Mouse (Mus musculus): ENCODE measurements around the gene Masp2.

Masp2 gene

DNA sequence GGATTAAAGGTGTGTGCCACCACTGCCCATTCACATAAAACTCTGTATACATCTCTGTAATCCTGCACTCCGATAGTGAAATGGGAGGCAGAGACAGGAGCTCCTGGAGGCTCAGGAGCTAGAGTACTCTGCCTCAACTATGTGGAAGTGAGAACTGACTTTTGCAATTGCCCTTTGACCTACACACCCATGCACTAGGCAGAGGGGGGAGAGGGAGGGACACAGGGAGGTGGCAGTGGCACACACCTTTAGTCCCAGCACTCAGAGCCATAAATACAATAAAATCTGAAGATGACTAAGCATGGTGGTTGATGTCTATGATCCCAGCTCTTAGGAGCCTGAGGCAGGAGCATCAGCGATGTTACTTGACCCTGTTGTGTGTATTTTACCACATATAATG, 37.1 kb downstream of the Masp2 start:
- no peak for DNase-seq (ENCODE audit: low read depth)

DNA sequence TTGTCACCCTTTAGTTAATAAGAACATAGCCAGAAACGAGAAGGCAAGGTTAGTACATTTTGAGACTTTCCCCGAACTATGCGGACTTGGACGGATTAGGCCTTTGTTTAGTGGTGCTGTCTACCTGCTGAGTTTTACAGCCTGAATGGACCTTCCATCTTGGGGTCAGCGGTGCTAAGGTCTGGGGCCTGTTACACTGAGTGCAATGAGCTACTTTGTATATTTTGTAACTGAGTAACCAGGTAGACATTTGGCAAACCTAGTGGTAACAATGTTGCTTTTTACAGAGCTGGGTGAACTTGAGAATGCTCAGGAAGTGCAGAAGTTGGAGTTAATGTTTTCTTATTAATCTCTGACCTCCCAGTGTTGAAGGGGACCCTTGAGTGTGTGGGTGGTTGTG, 38.8 kb downstream of the Masp2 start:
- no peak for DNase-seq (ENCODE audit: low read depth)

DNA sequence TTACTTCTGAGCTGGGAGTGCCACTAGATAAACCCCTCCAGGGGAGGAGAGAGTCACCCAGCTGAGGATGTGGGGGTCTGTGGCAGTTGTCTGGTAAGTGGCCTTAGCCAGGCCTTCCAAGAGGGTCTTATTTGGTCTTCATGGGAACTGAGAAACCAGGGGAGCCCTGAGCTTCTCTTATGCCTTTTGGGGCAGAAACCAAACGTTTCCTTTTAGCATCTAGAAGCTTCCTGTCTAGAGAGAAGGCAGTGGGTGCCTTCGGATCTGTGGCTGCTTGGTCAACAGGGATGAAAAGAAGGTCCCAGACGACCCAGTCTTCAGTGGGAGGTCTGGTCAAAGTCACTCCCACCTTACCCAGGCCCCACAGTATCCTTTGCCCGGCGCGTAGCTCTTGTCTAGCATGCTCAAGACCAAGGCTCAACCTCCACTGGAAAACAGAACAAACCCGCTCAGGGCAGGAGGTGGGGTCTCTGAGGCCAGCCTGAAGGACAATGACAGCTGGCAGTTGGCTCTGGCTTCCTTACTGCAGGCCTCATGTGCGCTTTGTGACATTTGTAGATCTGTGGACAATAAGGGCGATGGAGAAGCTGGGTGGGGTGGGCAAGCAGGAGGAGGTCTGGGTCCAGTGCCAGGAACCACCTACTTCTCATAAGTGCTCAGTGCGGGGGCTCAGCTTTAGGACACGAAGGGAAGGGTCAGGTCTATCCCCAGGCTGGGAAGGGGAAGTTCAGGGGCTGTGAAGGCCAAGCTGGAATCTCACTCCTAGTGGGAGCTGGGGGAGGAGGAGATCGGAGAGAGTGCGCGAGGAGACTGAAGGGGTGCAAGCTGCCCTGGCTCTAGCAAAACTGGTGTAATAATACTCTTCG, 41.2 kb downstream of the Masp2 start, which contains the start of gene Gm572:
Gene Gm572 (plus strand): TSS at position 27 of the 866 bp plus-strand sequence.
- DNase-seq (ENCODE audit: low read depth): no peak

DNA sequence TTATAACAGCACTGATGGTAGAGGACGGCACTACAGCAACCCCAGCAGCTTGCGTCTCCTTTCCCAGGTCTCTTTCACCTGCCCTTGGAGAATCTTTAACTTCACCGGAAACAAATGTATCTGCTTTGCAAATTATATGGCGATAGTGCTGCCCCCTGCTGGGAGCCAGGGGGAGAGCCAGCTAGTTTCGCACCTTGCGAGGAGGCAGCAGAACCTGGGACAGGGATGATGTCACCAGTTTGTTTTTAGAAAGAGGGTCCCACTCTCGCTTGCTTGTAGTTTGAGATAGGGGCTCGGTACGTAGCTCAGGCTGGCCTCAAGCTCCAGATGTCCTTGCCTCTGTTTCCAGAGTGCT, 41.8 kb downstream of the Masp2 start:
- DNase-seq (ENCODE audit: low read depth): peak; percentile 80

DNA sequence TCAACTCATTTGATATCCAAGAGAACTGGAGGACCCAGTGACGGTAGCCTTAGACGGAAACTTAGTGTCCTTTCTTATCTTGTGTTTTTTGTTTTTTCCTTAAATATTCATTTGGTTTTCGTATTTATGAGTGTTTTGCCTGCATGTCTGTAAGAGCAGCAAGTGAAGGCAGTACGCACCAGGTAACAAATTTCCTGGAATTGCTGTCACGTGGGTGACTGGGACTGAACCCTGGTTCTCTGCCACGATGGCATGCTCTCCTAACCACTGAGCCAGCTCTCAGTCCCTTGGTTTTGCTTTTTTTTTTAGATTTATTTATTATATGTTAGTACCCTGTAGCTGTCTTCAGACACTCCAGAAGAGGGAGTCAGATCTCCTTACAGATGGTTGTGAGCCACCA, 42.6 kb downstream of the Masp2 start:
- DNase-seq (ENCODE audit: low read depth): no peak

DNA sequence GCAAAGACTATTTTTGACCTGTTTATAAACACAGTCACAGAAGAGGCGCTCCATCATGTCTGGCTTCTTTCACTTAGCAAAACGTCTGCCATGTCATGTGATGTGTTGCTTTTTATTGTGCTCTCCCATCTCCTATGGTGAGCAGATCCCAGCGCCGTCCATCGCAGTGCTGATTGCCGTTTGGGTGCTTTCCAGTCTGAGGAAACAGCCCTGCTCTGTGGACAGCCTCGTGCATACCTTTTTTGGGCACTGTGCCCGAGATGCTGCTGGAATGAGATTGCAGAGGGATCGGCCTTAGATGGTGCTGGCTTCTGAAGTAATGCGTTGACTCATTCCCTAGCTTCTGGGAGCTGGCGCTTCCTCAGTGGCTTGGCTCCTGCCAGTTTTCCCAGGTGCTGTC, 44.3 kb downstream of the Masp2 start:
- DNase-seq (ENCODE audit: low read depth): no peak

DNA sequence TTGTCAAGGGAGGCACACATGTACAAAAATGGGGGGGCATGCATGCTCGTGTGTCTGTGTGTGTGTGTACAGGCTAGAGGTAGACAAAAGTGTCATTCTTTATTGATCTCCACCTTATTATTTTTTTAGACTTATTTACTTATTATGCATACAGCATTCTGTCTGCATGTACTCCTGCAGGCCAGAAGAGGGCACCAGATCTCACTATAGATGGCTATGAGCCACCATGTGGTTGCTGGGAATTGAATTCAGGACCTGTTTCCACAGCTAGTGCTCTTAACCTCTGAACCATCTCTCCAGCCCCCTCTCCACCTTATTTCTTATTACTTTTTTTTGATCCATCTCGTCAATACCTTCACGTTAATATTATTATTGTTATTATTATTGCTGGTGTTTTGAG, 47.0 kb downstream of the Masp2 start:
- DNase-seq (ENCODE audit: low read depth): no peak

DNA sequence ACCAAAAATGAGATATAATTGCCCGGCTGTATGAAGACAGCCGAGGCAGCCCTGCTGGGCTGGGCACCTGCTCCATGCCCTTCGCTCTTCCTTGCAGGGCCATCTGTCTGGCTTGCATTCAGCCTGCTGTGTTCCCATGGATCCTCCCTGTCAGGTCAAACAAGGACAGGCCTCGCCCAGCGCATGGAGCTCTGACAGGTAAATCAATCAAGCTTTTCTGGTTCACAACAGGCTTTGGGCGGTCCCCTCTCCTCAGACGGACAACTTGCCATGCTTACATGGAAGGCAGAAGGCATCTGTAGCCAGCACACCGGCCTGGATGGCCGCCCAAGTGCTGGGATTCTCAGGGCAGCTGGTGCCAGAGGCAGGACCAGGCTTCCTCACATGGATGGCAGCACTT, 48.7 kb downstream of the Masp2 start:
- no peak for DNase-seq (ENCODE audit: low read depth)

DNA sequence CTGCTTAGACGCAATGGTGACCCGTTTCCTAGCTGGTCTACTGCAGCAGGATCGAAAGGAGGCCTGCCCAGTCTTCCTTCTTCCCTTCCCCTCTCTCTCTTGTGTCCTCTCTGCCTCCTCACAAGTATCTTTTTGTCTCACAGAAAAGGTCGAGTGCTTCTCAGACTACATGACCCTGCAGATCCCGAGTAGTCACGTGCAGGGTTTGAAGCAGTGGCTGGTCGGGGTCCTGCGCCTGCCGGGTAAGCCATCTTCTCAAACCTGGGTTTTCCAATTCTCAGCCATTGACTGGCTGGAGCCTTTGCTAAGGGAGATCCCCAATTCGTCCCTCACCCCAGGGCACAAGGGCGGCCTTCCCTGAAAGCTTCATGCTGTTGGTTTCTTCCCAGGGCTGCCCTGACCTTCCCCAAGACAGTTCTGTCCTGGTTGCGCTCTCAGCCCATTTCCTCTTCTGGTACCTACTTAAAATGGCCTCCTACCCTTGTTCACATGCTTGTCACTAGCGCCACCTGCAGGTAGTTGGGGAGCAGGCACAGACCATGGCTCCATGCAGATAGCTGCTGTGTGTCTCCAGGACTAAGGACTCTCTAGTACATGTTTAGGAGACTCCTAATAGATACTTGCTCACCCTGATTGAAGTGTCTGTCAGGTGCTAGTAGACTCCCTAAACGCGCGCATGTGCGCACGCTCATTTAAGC, 52.5 kb downstream of the Masp2 start:
- peak; percentile 46 for DNase-seq (ENCODE audit: low read depth)

DNA sequence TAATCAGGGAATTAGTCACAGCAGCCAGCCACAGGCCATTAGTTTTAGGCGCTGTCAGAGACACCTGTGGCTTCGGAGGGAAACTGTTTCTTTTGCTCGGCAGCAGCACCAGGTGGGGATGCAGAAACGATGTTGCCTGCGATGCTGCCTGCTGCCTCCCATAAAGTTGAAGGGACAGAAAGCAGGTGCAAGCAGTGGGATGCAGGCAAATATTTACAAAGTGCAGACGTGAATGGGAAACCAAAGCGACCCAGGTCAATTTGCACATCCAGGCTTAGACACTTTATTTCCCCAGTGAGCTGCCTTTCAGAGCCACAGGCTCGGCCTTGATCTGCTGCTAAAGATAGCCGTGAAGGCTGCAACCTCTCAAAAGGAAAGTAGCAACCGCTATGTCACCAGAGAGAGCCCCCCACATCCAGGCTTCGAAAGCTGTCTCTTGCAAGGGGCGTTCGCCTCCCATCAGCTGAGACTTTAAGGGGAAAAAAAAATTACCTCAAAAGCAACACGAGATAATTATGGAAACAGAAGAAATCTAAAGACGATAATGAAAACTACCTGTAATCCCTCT, 54.4 kb downstream of the Masp2 start:
- DNase-seq (ENCODE audit: low read depth): no peak

DNA sequence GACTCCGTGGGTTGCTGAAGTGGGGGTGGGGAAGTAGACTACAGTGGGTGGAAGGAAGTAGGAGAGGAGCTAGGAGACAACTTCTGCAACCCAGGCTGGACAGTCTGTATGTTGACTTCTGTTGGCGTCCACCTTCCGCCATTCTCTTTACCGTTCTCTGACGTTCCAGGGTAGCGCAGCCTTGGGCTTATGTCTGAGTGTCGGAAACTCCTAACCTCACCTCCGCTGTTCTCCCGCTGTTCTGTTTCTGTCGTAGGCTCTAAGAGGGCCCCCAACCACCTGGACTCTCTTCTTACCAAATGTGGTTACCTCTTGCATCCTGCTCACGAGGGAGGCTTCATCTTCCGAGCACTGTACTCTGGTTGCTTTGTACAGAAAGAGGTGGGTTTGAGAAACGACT, 55.4 kb downstream of the Masp2 start:
- no peak for DNase-seq (ENCODE audit: low read depth)

DNA sequence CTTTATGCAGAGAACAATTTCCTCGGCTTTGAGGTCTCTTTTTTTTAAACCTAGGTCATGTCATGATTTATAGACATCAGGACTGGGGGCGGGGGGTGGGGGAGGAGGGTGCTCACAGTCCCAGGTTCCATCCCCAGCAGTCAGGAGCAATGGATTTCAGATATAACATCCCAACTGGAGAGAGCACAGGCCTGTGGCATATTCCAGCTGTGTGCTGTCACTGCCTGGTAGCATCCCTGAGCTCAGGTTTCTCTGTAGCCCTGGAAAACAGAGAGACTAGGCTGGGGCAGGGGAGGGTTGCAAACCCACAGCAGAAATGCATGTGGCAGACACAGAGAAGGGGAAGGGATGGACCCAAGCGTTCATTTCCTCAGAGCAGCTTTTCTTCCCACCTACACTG, 57.8 kb downstream of the Masp2 start:
- no peak for DNase-seq (ENCODE audit: low read depth)

DNA sequence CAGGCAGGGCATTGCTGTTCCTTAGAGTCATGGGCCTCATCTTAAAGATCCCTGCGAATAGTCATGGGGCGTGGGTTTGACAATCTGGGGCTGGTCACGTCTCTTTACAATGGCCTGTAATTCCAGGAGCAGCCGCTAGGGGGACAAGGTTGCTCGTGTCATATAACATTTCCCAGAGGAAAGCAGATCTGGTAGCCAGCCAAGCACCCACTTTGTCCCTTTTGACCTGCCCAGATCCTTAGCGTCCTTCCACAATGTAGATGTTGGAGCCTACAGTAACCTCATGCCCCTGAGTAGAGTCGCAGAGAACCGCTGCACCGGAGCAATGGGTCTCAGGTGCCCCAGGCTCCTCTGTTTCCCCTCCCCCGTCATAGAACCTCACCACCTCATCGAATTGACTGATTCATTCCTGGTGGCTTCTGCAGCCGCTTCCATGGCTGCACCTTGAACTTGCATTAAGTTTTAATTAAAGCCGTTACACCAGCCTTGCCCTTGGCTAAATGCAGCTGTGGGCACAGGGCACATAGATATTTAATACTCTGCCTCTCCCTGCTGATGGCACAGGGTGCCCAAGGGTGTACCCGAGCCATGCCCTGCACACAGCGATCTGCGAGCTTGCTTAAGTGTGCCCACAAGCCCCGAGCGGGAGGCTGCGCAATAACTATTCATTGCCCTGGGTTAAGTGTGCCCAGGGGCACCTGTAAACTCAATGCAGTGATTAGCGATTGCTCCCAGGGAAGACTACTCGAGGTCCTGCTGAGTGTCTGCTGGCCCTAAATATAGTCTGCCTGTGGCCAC, 60.0 kb downstream of the Masp2 start:
- DNase-seq (ENCODE audit: low read depth): peak; percentile 60

DNA sequence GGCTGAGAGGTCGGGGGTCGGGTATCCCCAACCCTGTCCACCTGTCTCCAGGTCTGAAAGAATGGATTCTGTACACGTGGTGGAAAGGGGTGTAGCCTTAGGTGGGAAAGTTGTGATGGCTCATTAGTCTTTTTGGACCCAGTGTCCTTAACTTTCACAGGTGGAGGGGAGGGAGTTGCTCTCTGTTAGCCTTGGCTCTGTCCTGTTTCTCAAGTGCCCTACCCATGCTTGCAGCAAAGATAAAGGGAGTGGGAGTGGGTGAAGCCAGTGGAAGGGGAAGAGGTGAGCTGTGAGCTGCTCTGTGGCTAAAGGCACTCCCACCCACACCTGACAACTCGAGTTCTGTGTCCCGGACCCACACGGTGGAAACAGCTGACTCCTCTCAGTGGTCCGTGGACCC, 61.0 kb downstream of the Masp2 start:
- no peak for DNase-seq (ENCODE audit: low read depth)

DNA sequence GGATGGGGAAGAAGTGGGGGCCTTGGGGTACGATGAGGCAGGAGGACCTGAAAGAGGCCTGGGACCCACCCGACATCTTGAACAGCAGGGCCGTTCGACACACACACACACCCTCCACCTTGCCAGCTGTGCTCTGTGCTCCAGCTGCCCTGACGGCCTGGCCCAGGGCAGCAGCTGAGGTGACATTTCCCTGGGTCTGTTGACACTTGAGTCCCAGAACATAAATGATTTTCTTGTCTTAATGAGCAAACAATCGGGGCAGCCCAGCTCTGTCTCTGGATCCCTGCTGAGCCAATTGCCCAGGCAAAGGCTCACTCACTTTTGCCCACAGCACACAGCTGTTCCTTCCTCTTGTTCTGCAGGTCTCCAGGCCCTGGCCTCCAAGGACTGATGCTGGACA, 61.7 kb downstream of the Masp2 start:
- DNase-seq (ENCODE audit: low read depth): no peak
